Mouse (Mus musculus): ENCODE results near the gene Nup210. TPM values are rescaled to one million over a fixed set of nuclear protein-coding genes. Genes with fewer than 3 reads are reported as not detected.

Nup210 gene
- polyA plus RNA-seq, 1 experiment, result 28.9 TPM

DNA sequence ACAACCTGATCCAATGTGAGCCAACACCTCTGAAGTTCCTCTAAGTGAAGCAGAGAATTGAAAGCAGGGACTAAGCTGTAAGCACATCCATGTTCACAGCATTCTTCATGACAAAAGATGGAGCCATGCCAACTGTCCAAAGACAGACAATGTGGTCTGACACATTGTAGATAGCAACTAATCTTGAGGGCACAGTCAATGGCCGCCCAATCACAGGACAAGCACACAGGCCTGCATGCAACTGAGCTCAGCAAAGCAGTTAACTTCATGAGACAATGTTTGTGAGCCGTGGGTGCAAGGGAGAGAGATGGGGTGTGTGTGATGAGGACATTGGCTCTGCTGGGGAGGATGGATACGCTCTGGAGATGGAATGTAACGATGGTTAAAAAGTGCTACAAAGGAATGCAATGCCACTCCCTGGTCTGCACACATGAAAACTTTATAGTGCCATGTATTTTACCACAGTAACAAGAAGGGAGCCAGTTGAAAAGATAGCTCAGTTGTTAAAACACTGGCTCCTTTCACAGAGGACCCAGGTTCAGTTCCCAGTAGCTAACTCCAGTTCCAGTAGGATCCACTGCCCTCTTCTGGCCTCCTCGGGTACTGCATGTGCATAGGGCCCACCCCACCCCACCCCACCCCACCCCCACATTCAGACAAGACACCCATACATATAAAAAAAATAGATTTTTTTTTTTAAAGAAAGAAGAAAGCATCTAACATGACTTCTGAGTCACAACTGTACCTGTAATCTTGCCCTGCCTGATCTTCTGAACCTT lies 31.3 kb downstream of the Nup210 start:
- peak; percentile 53; the same call in 1 of the 2 replicates for TF ChIP-seq CTCF (IDR thresholded peaks at IDR 0.05; ENCODE audit: extremely low read depth, insufficient read length, insufficient replicate concordance, low read depth, low read length)
- no peak for TF ChIP-seq POLR2A (IDR thresholded peaks at IDR 0.05; ENCODE audit: low read depth, low read length)
- Histone ChIP-seq H3K4me3 (ENCODE audit: low read depth, low read length) (no peak overlapping the region), H3K27me3 (ENCODE audit: control insufficient read depth, insufficient read depth, low read length) (no peaks in the 10 kb centered on the region), H3K4me1 (ENCODE audit: control insufficient read depth, insufficient read depth, insufficient read length, low read length) (no peaks in the 10 kb centered on the region), H3K27ac (ENCODE audit: insufficient read depth, low read depth, low read length) (no peak overlapping the region), H3K36me3 (ENCODE audit: control insufficient read depth, insufficient read depth, low read length) (peaks cover 13% of the 10 kb centered on the region)
- 77% methylated on average over 5 of the region's 5 CpGs for WGBS

DNA sequence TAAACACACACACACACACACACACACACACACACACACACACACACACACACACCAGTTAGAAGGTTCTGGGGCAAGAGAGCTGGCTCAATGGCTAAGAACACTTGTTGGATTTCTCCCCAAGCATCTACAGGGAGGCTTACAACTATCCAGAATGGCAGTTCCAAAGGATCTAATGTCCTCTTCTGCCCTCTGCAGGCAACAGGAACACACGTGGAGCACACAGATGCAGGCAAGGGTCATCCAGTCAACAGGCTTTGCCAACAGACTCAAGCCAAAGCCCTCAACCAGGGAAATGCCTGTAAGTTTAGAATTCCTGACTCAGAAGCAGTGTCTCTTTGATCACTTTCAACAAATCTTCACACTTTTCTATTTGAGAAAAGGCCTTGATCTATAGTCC lies 36.6 kb downstream of the Nup210 start:
- H3K36me3 ChIP-seq (ENCODE audit: control insufficient read depth, insufficient read depth, low read length), result peaks cover 7% of the 10 kb centered on the region
- H3K27ac ChIP-seq (ENCODE audit: insufficient read depth, low read depth, low read length), result no peak overlapping the region
- 32% methylated on average over 1 of the region's 1 CpGs for WGBS
- H3K4me1 ChIP-seq (ENCODE audit: control insufficient read depth, insufficient read depth, insufficient read length, low read length), result no peaks in the 10 kb centered on the region
- TF ChIP-seq CTCF (IDR thresholded peaks at IDR 0.05; ENCODE audit: extremely low read depth, insufficient read length, insufficient replicate concordance, low read depth, low read length) (no peak), POLR2A (IDR thresholded peaks at IDR 0.05; ENCODE audit: low read depth, low read length) (no peak)
- no peaks in the 10 kb centered on the region for H3K27me3 ChIP-seq (ENCODE audit: control insufficient read depth, insufficient read depth, low read length)
- no peak overlapping the region for H3K4me3 ChIP-seq (ENCODE audit: low read depth, low read length)

- WGBS, result 83% methylated on average over 9 of the region's 9 CpGs
- Histone ChIP-seq H3K4me3 (ENCODE audit: low read depth, low read length) (no peak overlapping the region), H3K4me1 (ENCODE audit: control insufficient read depth, insufficient read depth, insufficient read length, low read length) (no peaks in the 10 kb centered on the region), H3K27me3 (ENCODE audit: control insufficient read depth, insufficient read depth, low read length) (no peaks in the 10 kb centered on the region), H3K27ac (ENCODE audit: insufficient read depth, low read depth, low read length) (no peak overlapping the region), H3K36me3 (ENCODE audit: control insufficient read depth, insufficient read depth, low read length) (peaks cover 15% of the 10 kb centered on the region)
- TF ChIP-seq CTCF (IDR thresholded peaks at IDR 0.05; ENCODE audit: extremely low read depth, insufficient read length, insufficient replicate concordance, low read depth, low read length) (no peak), POLR2A (IDR thresholded peaks at IDR 0.05; ENCODE audit: low read depth, low read length) (no peak)
Observed at GRCm38 (mm10) chr6:91076249-91076648, 40.4 kb downstream of the Nup210 start.

DNA sequence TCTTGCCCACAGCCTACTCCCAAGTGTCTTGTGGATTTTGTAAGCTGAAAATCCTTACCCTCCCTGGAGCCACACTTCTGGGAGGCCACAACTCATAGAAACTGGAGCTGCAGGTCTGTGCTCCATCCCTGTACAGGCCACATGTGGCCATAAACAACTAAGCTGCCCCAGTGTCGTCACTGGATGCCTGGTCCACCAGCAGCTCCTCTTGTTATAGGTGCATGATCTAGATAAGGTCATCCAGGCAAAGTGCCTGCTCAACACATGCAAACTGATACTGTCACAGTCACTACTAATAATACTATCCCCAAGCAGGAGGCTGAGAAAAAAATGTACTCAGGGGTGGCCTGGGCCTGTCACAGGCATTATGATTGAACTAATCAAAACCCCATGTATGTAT lies 48.1 kb downstream of the Nup210 start:
- 86% methylated on average over 1 of the region's 1 CpGs for WGBS
- Histone ChIP-seq H3K4me3 (ENCODE audit: low read depth, low read length) (no peak overlapping the region), H3K27me3 (ENCODE audit: control insufficient read depth, insufficient read depth, low read length) (no peaks in the 10 kb centered on the region), H3K4me1 (ENCODE audit: control insufficient read depth, insufficient read depth, insufficient read length, low read length) (no peaks in the 10 kb centered on the region), H3K27ac (ENCODE audit: insufficient read depth, low read depth, low read length) (no peak overlapping the region), H3K36me3 (ENCODE audit: control insufficient read depth, insufficient read depth, low read length) (peaks cover 12% of the 10 kb centered on the region)
- no peak for TF ChIP-seq POLR2A (IDR thresholded peaks at IDR 0.05; ENCODE audit: low read depth, low read length)
- TF ChIP-seq CTCF (IDR thresholded peaks at IDR 0.05; ENCODE audit: extremely low read depth, insufficient read length, insufficient replicate concordance, low read depth, low read length), result no peak

DNA sequence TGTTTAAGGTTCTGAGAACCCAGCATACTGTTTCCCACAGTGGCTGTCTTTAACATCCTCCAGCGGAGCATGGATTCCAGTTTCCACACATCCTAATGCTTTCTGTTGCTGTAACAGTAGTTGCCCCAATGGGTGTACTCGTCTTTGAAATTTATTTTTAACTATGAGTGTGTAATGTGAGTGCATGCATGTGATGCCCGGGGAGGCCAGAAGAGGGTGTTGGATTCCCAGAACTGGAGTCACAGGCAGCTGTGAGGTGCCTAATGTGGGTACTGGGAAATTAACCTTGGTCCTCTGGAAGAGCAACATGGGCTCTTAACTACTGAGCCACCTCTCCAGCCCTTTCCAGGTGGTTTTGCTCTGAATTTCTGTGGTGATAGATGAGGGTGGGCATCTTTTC lies 49.6 kb downstream of the Nup210 start:
- no peaks in the 10 kb centered on the region for H3K27me3 ChIP-seq (ENCODE audit: control insufficient read depth, insufficient read depth, low read length)
- no peak overlapping the region for H3K27ac ChIP-seq (ENCODE audit: insufficient read depth, low read depth, low read length)
- H3K4me1 ChIP-seq (ENCODE audit: control insufficient read depth, insufficient read depth, insufficient read length, low read length), result no peaks in the 10 kb centered on the region
- WGBS, result 89% methylated on average over 3 of the region's 3 CpGs
- peaks cover 8% of the 10 kb centered on the region for H3K36me3 ChIP-seq (ENCODE audit: control insufficient read depth, insufficient read depth, low read length)
- TF ChIP-seq CTCF (IDR thresholded peaks at IDR 0.05; ENCODE audit: extremely low read depth, insufficient read length, insufficient replicate concordance, low read depth, low read length), result no peak
- TF ChIP-seq POLR2A (IDR thresholded peaks at IDR 0.05; ENCODE audit: low read depth, low read length), result no peak
- no peak overlapping the region for H3K4me3 ChIP-seq (ENCODE audit: low read depth, low read length)

DNA sequence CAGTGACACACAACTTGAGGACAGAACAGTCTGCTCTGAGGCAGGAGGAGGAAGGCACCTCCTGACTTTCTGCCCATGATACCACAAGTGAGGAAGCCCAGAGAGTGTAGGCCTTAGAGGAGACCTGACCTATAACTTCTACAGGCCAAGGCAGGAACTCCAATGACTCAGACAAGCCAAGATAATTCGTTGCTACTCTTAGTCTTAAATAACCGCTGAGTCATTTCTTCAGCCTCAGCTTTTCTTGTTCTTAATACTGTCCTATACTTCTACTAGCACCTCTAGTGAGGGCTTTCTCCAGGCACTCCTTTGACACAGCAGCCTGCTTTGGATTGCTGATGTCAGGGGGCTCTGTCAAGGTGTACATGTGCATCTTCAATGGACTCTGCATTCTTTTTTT lies 55.3 kb downstream of the Nup210 start:
- Histone ChIP-seq H3K4me1 (ENCODE audit: control insufficient read depth, insufficient read depth, insufficient read length, low read length) (no peaks in the 10 kb centered on the region), H3K27ac (ENCODE audit: insufficient read depth, low read depth, low read length) (no peak overlapping the region), H3K4me3 (ENCODE audit: low read depth, low read length) (no peak overlapping the region), H3K27me3 (ENCODE audit: control insufficient read depth, insufficient read depth, low read length) (no peaks in the 10 kb centered on the region), H3K36me3 (ENCODE audit: control insufficient read depth, insufficient read depth, low read length) (peaks cover 7% of the 10 kb centered on the region)
- no peak for TF ChIP-seq POLR2A (IDR thresholded peaks at IDR 0.05; ENCODE audit: low read depth, low read length)
- TF ChIP-seq CTCF (IDR thresholded peaks at IDR 0.05; ENCODE audit: extremely low read depth, insufficient read length, insufficient replicate concordance, low read depth, low read length), result no peak
- 73% methylated on average over 2 of the region's 2 CpGs for WGBS

DNA sequence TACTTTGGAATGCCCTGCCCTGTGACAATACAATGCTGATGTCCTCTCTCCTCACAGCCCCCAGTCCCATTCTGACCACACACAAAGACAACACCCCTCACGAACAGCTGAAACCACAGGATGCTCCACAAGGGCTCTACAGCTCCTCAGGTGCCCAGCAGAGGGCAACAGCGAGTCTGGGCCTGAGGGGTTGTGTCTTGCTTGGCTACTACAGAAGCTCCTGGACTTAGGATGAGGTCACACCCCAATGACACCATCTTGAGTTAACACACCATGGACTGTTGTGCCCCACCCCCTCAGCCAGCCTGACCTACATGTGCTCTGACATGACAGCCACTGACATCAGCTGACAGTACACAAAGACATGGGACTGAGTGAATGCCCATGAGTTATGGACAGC lies 56.9 kb downstream of the Nup210 start:
- Histone ChIP-seq H3K4me1 (ENCODE audit: control insufficient read depth, insufficient read depth, insufficient read length, low read length) (no peaks in the 10 kb centered on the region), H3K4me3 (ENCODE audit: low read depth, low read length) (no peak overlapping the region), H3K27ac (ENCODE audit: insufficient read depth, low read depth, low read length) (no peak overlapping the region), H3K27me3 (ENCODE audit: control insufficient read depth, insufficient read depth, low read length) (no peaks in the 10 kb centered on the region), H3K36me3 (ENCODE audit: control insufficient read depth, insufficient read depth, low read length) (peaks cover 9% of the 10 kb centered on the region; the same call in 1 of the 2 replicates)
- TF ChIP-seq CTCF (IDR thresholded peaks at IDR 0.05; ENCODE audit: extremely low read depth, insufficient read length, insufficient replicate concordance, low read depth, low read length) (peak; percentile 79), POLR2A (IDR thresholded peaks at IDR 0.05; ENCODE audit: low read depth, low read length) (no peak)
- 51% methylated on average over 2 of the region's 2 CpGs for WGBS

Data from small intestine, adult 2 months (tissue).